Mouse (Mus musculus) hindbrain, postnatal 0 days (tissue): Measurements from ENCODE around the gene Nlk. TPM values are rescaled to one million over a fixed set of nuclear protein-coding genes. Genes with fewer than 3 reads are reported as not detected.

Source experiments
- ATAC-seq: fragments of 200-750 bp; cut with Nextera tagmentation; 2 replicates; pipeline ENCODE4 v1.8.0; 2017; ENCODE audit warnings: mild to moderate bottlenecking, moderate TSS enrichment, moderate library complexity
- DNase-seq: peaks from one replicate; pipeline ENCODE4 v3.0.0-alpha.2; 2015; ENCODE audit warnings: low spot score
- H3K27ac ChIP-seq: fragments of 300-500 bp; sonication (generic); 2 replicates; pipeline ENCODE4 v1.5.1; 2014; ENCODE audit warnings: mild to moderate bottlenecking
- H3K27me3 ChIP-seq: fragments of 300-500 bp; sonication (generic); 2 replicates; pipeline ENCODE4 v1.6.1; 2014; ENCODE audit warnings: low read length, mixed read lengths; ENCODE audit not compliant: insufficient read depth
- H3K36me3 ChIP-seq: fragments of 300-500 bp; sonication (generic); 2 replicates; pipeline ENCODE4 v1.6.1; 2014; ENCODE audit warnings: low read length, mixed read lengths; ENCODE audit not compliant: insufficient read depth
- H3K4me1 ChIP-seq: fragments of 300-500 bp; sonication (generic); 2 replicates; pipeline ENCODE4 v1.6.1; 2014; ENCODE audit warnings: antibody characterized with exemption, low read length, mixed read lengths; ENCODE audit not compliant: insufficient read depth
- H3K4me2 ChIP-seq: fragments of 300-500 bp; sonication (generic); 2 replicates; pipeline ENCODE4 v1.6.1; 2014; ENCODE audit warnings: low read depth, mild to moderate bottlenecking, low read length, moderate library complexity, mixed read lengths
- H3K4me3 ChIP-seq: fragments of 300-500 bp; sonication (generic); 2 replicates; pipeline ENCODE4 v1.5.1; 2014; ENCODE audit warnings: low read length
- H3K9ac ChIP-seq: fragments of 300-500 bp; sonication (generic); replicated peaks from 2 replicates; pipeline ENCODE4 v1.6.1; 2014; ENCODE audit warnings: mild to moderate bottlenecking, low read length, moderate library complexity, mixed read lengths
- H3K9me3 ChIP-seq: fragments of 300-500 bp; sonication (generic); 2 replicates; pipeline ENCODE4 v1.6.1; 2016; ENCODE audit warnings: low read length, mixed read lengths
- CTCF ChIP-seq: IDR thresholded peaks from 2 replicates; pipeline ENCODE4 v1.5.1; 2016; ENCODE audit warnings: antibody characterized with exemption, control low read depth, low read depth
- WGBS: fragments of 180-500 bp; shearing (Covaris S2); extraction: QIAGEN DNeasy Blood & Tissue Kit; methylation state at CpG from one replicate; pipeline ENCODE4 v1.1.7; 2014; 5-methylcytosine and 5-hydroxymethylcytosine counted together
- polyA plus RNA-seq: library from polyadenylated mRNA; unstranded; fragments of >200 nt; fragmentation: Nextera tagmentation; extraction: Ambion mirVana; gene quantifications from 2 replicates; pipeline ENCODE4 v1.2.1, GENCODE M21; 2015
- total RNA-seq: library from RNA; depleted of rRNA; stranded (reverse); fragments of >200 nt; gene quantifications from 2 replicates; pipeline ENCODE4 v1.2.3, GENCODE M21; 2014

The Nlk gene
- total and polyA plus RNA-seq, 2 experiments from 2014 or later, result 20.0 to 36.7 TPM

- ATAC-seq (no peak), DNase-seq (no peak)
- no peak for TF ChIP-seq CTCF
- H3K27ac ChIP-seq, result no peak overlapping the region
- H3K4me3 ChIP-seq, result no peak overlapping the region
- H3K4me1 ChIP-seq, result no peaks in the 10 kb centered on the region
- peaks cover 26% of the 10 kb centered on the region for H3K36me3 ChIP-seq
- no peak overlapping the region for H3K4me2 ChIP-seq
- no peaks in the 10 kb centered on the region for H3K27me3 ChIP-seq
- WGBS, result 89% methylated on average over 8 of the region's 8 CpGs
- no peak overlapping the region for H3K9ac ChIP-seq
- H3K9me3 ChIP-seq, result no peaks in the 10 kb centered on the region
These were observed 125.7 kb downstream of the Nlk start for GRCm38 (mm10) chr11:78571441-78571840.

GRCm38 (mm10) chr11:78569806-78570205 is 127.4 kb downstream of the Nlk start:
- no peak for TF ChIP-seq CTCF
- DNase-seq (no peak), ATAC-seq (no peak)
- Histone ChIP-seq H3K9me3 (no peaks in the 10 kb centered on the region), H3K27ac (no peak overlapping the region), H3K36me3 (peaks cover 26% of the 10 kb centered on the region), H3K4me2 (no peak overlapping the region), H3K4me1 (no peaks in the 10 kb centered on the region), H3K9ac (no peak overlapping the region), H3K4me3 (no peak overlapping the region), H3K27me3 (no peaks in the 10 kb centered on the region)
- WGBS, result 64% methylated on average over 3 of the region's 3 CpGs

GRCm38 (mm10) chr11:78568827-78569226 is 128.3 kb downstream of the Nlk start:
- 86% methylated on average over 10 of the region's 10 CpGs for whole genome bisulfite sequencing
- H3K27me3 ChIP-seq, result no peaks in the 10 kb centered on the region
- H3K4me1 ChIP-seq, result no peaks in the 10 kb centered on the region
- TF ChIP-seq CTCF, result no peak
- no peak overlapping the region for H3K27ac ChIP-seq
- no peak overlapping the region for H3K4me3 ChIP-seq
- no peak overlapping the region for H3K9ac ChIP-seq
- no peak overlapping the region for H3K4me2 ChIP-seq
- DNase-seq (no peak), ATAC-seq (no peak)
- no peaks in the 10 kb centered on the region for H3K9me3 ChIP-seq
- peaks cover 26% of the 10 kb centered on the region for H3K36me3 ChIP-seq

GRCm38 (mm10) chr11:78567614-78568013 is 129.6 kb downstream of the Nlk start:
- Histone ChIP-seq H3K36me3 (peaks cover 21% of the 10 kb centered on the region), H3K9ac (no peak overlapping the region), H3K9me3 (no peaks in the 10 kb centered on the region), H3K4me2 (no peak overlapping the region), H3K27ac (no peak overlapping the region), H3K4me3 (no peak overlapping the region), H3K27me3 (no peaks in the 10 kb centered on the region), H3K4me1 (no peaks in the 10 kb centered on the region)
- WGBS, result 89% methylated on average over 6 of the region's 6 CpGs
- DNase-seq, result no peak
- no peak for ATAC-seq
- TF ChIP-seq CTCF, result no peak

GRCm38 (mm10) chr11:78566775-78567174 is 130.4 kb downstream of the Nlk start:
- H3K9me3 ChIP-seq, result no peaks in the 10 kb centered on the region
- no peak for TF ChIP-seq CTCF
- H3K36me3 ChIP-seq, result peaks cover 12% of the 10 kb centered on the region; the same call in 1 of the 2 replicates
- no peaks in the 10 kb centered on the region for H3K4me1 ChIP-seq
- DNase-seq (no peak), ATAC-seq (no peak)
- H3K4me2 ChIP-seq, result no peak overlapping the region
- WGBS, result 71% methylated on average over 6 of the region's 6 CpGs
- no peaks in the 10 kb centered on the region for H3K27me3 ChIP-seq
- no peak overlapping the region for H3K4me3 ChIP-seq
- H3K9ac ChIP-seq, result no peak overlapping the region
- no peak overlapping the region for H3K27ac ChIP-seq

- peak; percentile 93 for DNase-seq
- H3K36me3 ChIP-seq, result no peaks in the 10 kb centered on the region
- H3K27ac ChIP-seq, result no peak overlapping the region
- H3K4me3 ChIP-seq, result no peak overlapping the region
- no peaks in the 10 kb centered on the region for H3K27me3 ChIP-seq
- peak; percentile 94 for TF ChIP-seq CTCF
- no peaks in the 10 kb centered on the region for H3K9me3 ChIP-seq
- no peak overlapping the region for H3K9ac ChIP-seq
- no peaks in the 10 kb centered on the region for H3K4me1 ChIP-seq
- WGBS, result 12% methylated on average over 4 of the region's 4 CpGs
- ATAC-seq, result peak; percentile 77
- no peak overlapping the region for H3K4me2 ChIP-seq
These were observed 136.7 kb downstream of the Nlk start for GRCm38 (mm10) chr11:78560447-78560846.

- H3K4me2 ChIP-seq, result no peak overlapping the region
- no peak overlapping the region for H3K4me3 ChIP-seq
- TF ChIP-seq CTCF, result peak; percentile 56
- H3K9ac ChIP-seq, result no peak overlapping the region
- H3K4me1 ChIP-seq, result no peaks in the 10 kb centered on the region
- WGBS, result 60% methylated on average over 8 of the region's 8 CpGs
- no peak for ATAC-seq
- H3K36me3 ChIP-seq, result no peaks in the 10 kb centered on the region
- no peak overlapping the region for H3K27ac ChIP-seq
- DNase-seq, result no peak
- no peaks in the 10 kb centered on the region for H3K9me3 ChIP-seq
- no peaks in the 10 kb centered on the region for H3K27me3 ChIP-seq
These were observed 139.9 kb downstream of the Nlk start for GRCm38 (mm10) chr11:78557241-78557640.
